Mouse (Mus musculus): ENCODE measurements at regions not wholly inside any gene's neighbourhood (a gene's known extent, or its start where the extent isn't known, plus 50 kb on each side); places are given as distances from the start of the nearest gene placed in this dataset.

DNA sequence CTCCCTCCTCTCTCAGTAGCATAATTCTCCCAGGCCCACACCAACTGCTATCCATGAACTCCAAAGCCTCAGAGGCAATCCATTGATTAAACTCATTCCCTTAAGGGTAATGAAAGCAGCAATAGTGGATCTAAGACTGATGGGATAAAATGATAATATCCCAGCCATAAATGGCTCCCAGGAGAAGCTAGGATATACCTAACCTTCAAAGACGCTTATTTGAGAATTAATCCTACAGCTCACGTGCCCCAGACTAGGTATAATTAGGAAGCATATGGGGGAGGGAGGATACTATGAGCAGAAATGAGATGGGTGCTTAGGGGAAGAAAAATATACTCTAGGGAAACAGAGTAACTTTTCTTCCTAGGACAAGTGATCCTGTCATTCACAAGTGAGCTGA is 52.8 kb upstream of the Rnf32 start:
- no peak for DNase-seq (ENCODE audit: extremely low spot score, low read depth, low spot score)

- DNase-seq (ENCODE audit: extremely low spot score, low read depth, low spot score), result no peak
Observed at GRCm38 (mm10) chr5:29142502-29142901, 53.3 kb upstream of the Rnf32 start.

- no peak for DNase-seq (ENCODE audit: extremely low spot score, low read depth, low spot score)
Observed at GRCm38 (mm10) chr5:29137481-29137880, 58.3 kb upstream of the Rnf32 start.

GRCm38 (mm10) chr5:29132261-29132660 is 63.5 kb upstream of the Rnf32 start:
- no peak for DNase-seq (ENCODE audit: extremely low spot score, low read depth, low spot score)

GRCm38 (mm10) chr5:29131762-29132161 is 64.0 kb upstream of the Rnf32 start:
- DNase-seq (ENCODE audit: extremely low spot score, low read depth, low spot score), result no peak

DNA sequence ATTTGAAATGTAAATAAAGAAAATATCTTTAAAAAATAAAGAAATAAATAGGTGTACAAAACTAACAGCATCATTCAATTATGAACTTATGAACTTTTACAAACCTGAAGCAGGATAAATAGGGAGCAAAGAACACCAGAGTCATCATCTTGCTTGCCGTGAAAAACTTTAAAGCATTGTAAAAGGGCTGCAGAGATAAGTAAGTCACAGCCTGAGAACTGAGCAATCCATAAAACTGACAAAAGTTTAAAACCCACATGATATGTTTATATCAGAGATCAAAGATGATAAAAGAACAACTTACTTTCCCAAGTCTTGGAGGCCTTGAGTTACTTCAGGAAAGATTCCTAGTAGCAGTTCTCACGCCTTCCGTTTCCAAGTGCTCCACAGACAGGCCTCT is 66.1 kb upstream of the Rnf32 start:
- DNase-seq (ENCODE audit: extremely low spot score, low read depth, low spot score), result no peak

GRCm38 (mm10) chr5:29116942-29117341 is 78.8 kb upstream of the Rnf32 start:
- DNase-seq (ENCODE audit: extremely low spot score, low read depth, low spot score), result no peak

- no peak for DNase-seq (ENCODE audit: extremely low spot score, low read depth, low spot score)
Observed at GRCm38 (mm10) chr5:29112531-29112930, 83.3 kb upstream of the Rnf32 start.

DNA sequence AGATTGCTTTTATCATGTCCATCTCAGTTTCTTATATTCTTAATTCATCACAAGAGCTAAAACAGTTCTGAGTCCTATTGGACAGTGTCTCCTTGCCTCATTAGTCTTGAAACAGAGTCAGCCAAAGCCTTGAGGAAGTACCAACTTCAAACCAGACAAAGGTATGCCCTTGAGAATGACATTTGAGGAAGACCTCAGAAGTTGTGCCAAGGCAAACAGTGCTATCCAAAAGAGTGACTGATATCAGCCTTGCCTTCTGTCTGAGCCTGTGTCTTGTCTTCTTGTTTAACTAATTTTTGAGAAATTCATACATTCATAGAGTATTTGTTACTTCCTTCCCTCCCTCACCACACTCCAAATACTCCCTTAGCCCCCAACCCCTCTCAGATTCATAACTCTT is 88.5 kb upstream of the Rnf32 start:
- DNase-seq (ENCODE audit: extremely low spot score, low read depth, low spot score), result no peak

DNA sequence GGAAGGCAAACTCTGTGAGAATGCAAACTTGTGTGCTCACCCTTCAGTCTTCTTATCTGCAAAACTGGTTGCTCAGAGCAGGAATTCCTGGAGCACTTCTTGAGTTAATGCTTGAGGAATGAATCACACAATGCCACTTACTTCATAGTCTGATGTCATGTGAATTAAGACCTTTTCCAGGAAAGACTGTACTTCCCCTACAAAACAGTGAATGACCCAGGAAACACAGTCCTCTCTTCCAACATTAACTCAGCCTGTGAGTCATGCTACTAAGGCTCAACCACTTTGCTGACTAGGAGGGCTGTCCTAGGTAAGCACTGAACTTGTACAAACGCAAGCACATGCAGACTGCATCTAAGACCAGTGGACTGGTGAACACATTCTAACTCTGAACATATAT is 112.5 kb upstream of the Rnf32 start:
- no peak for DNase-seq (ENCODE audit: extremely low spot score, low read depth, low spot score)

GRCm38 (mm10) chr5:29054393-29054792 is 141.4 kb upstream of the Rnf32 start:
- DNase-seq (ENCODE audit: extremely low spot score, low read depth, low spot score), result no peak

GRCm38 (mm10) chr5:29036636-29037035 is 159.2 kb upstream of the Rnf32 start:
- DNase-seq (ENCODE audit: extremely low spot score, low read depth, low spot score), result no peak

DNA sequence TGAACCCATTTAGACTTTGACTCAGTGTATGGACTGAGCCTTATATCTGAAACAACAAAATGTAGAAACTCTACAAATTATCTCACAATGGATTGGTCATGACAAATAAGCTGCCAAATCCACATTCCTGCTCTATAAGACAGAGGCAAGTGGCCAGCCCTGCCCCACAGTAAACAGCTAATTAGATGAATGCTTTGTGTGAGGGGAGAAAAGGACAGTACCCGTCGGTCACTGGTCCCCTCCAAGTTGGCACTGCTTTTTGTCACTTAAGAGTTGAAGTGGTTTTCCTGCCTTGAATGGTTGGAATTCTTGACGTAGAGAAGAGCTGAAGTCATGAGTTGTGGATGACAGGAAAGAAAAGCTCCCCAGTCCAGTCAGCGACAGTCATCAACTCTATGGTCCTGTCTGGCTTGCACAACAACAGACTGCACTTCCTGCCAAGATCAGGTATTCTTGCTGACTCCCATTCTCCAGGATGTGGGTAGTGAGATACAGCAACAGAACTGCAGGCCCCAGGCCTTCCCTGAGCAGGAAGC is 162.3 kb upstream of the Rnf32 start:
- DNase-seq (ENCODE audit: extremely low spot score, low read depth, low spot score), result no peak

GRCm38 (mm10) chr5:29030525-29030924 is 165.3 kb upstream of the Rnf32 start:
- no peak for DNase-seq (ENCODE audit: extremely low spot score, low read depth, low spot score)

- no peak for DNase-seq (ENCODE audit: extremely low spot score, low read depth, low spot score)
Observed at GRCm38 (mm10) chr5:29029957-29030356, 165.8 kb upstream of the Rnf32 start.

GRCm38 (mm10) chr5:29025045-29025444 is 170.7 kb upstream of the Rnf32 start:
- DNase-seq (ENCODE audit: extremely low spot score, low read depth, low spot score), result no peak

DNA sequence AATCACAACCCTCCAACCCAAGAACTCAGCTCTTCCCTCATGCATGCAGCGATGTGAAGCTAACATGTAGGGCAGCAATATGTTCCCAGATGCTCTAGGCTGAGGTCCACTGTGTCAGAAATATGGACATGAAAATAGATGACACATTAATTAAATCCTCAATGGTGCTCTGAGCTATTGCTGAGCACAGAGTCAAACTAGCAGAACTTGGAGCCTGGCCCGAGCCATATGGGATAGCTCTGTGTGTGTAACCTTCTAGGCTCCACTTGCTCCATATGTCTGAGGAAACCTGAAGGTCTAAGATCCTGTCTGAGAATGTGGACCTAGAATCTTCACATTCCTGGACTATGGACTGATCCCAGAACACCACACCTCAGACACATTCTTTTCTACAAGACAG is 203.0 kb upstream of the Rnf32 start:
- no peak for DNase-seq (ENCODE audit: extremely low spot score, low read depth, low spot score)

DNA sequence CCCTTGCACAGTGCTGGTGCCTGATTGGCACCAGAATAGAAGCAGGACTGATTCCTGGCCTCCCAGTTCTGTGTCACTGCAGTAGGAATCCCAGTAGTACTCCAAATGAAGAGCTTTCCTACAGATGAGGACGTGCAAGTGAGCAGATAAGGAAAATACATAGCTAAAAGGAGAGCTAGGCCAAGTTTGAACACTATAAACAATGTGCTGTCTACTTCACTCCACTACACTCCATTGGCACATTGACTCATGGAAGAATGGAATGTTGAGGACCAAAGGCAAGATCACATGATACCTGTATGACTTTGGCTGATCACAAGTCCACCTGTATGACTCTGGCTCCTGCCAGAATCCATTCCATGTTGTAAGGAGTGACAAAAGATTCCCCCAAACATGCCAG is 215.9 kb upstream of the Rnf32 start:
- no peak for DNase-seq (ENCODE audit: extremely low spot score, low read depth, low spot score)

DNA sequence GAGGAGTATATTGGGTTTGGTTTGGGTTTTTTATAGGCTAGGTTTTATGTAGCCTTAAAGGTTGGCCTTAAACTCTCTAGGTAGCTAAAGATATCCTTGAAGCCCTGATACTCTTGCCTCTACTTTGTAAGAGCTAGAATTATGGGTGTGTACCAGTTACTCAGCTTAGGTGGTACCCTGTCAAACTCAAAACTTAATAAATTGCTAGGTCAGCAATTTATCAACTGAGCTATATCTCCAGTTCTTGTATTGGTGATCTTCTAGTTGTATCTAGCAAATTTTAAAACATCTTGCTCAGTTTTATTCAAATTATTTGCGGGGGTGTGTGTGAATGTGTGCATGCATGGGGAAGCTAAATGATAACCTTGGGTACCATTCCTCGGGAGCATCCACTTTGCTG is 225.4 kb upstream of the Rnf32 start:
- no peak for DNase-seq (ENCODE audit: extremely low spot score, low read depth, low spot score)

- DNase-seq (ENCODE audit: extremely low spot score, low read depth, low spot score), result peak; percentile 37
Observed at GRCm38 (mm10) chr5:28955036-28955435, 240.8 kb upstream of the Rnf32 start.

- no peak for DNase-seq (ENCODE audit: extremely low spot score, low read depth, low spot score)
Observed at GRCm38 (mm10) chr5:28947465-28947864, 248.3 kb upstream of the Rnf32 start.

GRCm38 (mm10) chr5:28943571-28944316 is 252.0 kb upstream of the Rnf32 start:
- DNase-seq (ENCODE audit: extremely low spot score, low read depth, low spot score), result no peak

- no peak for DNase-seq (ENCODE audit: extremely low spot score, low read depth, low spot score)
Observed at GRCm38 (mm10) chr5:28940972-28941371, 254.8 kb upstream of the Rnf32 start.

Data from hindlimb bud, embryonic 11.5 days (tissue).